Mouse (Mus musculus): ENCODE results near the gene C130074G19Rik.

C130074G19Rik gene

DNA sequence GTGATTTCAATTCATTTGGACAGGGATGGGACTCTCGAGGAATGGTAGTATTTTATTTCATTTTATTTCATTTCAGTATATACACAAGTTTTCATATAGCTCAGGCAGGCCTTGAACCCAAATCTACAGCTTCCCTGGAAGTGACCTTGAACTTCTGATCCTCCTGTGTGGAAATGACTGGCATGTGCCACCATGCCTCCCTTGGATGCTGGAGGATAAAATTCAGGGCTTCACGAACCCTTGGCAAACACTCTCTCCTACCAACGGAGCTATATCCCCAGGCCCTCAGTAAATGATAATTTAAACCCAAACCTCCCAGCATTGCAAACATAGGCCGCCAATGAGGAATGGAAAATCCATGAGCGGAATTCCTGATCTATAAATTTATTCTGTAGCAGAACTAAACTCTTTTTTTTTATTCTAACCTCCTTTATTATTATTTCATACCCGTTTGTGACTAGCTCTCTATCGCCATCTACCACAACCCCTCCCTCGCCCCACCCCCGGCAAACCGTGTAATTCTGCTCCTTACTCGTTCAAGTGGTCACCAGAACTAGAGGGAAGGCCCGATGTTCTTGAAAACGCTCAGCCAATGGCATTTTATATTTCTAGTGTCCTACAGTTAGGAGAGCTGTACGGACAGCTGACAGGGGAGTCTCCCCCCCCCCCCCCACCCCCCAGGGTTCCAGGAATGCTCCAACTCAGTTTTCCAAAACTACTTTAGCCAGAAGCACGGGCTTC, 38.5 kb downstream of the C130074G19Rik start:
- DNase-seq (ENCODE audit: low read depth): no peak

GRCm38 (mm10) chr1:184837649-184838048, 45.4 kb downstream of the C130074G19Rik start:
- no peak for DNase-seq (ENCODE audit: low read depth)

DNA sequence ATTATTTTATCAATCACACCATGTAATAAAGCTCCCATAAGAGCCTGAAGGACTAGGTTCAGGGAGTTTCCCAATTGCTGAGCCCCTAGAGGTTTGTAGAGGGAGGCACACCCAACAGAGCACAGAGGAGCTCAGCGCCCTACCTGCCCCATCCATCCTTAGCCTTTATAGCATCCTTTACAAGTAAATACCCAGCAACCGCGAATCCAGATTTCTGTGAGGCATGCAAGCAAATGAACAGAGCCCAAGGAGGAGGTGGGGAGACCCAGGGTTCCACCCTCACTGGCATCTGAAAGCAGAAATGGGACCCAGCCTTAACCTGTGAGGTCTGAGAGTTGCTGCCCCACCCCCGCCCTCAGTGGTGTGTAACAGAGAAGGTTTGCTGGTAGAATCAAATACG, 46.7 kb downstream of the C130074G19Rik start:
- no peak for DNase-seq (ENCODE audit: low read depth)

DNA sequence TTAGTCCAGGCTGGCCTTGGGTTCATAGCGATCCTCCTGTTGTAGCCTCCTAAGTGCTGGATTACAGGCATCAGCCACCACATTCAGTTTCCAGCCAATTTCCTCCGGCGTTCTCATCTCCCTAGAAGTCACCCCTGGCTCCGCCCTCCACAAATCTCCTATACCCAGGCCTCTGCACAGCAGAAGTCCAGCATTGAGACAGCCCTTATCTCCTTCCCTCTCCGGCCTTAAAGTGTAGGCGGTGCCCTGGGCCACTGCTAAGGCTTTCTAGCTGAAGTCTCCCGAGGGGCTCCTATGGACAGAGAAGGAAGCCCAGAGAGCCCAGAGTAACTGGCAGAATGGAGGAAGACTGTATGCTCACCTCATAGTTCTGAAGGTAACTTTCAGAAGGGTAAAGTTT, 49.5 kb downstream of the C130074G19Rik start:
- no peak for DNase-seq (ENCODE audit: low read depth)

GRCm38 (mm10) chr1:184832211-184832610, 50.8 kb downstream of the C130074G19Rik start:
- DNase-seq (ENCODE audit: low read depth): no peak

DNA sequence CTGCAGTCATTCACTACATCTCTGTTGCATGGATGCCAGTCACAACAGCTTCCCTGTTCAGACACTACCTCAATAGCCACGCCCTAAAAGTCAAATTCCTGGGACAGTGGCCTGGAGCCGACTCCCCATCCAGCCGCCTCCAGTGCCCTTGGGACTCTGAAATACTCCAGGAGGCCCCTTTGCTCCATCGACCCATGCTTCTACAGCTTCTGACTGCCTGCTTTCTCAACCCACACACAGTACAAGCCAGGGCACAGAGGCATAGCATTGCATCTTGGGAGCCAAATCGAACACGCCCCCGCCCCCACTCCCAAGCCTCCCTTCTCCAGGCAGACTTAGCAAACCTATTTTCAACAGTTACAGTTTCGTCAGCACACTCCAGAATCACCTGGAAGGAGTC, 53.1 kb downstream of the C130074G19Rik start:
- no peak for DNase-seq (ENCODE audit: low read depth)

DNA sequence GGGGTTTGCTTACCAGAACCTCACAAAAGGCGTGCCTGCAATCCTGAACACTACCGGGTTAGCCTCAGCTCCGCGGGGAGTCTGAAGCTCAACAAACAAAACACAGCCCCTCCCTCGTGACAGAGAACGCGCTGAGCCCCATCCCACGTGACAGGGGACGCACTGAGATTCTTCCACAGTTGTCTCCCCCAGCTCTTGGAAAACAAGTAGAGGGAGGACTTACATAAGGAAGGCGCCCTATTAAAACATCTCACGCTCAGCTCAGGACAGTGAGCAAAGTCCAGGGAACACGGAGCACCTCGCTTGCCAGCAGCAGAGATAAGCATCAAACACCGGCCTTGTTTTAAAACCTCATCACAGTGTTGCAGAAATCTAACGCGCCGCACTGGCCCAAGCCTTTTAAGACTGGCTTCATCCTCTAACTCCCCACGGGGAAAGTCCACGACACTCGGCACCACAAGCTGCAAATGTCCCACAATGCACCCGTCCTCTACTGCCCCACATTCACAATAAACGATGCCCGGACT, 55.8 kb downstream of the C130074G19Rik start:
- no peak for DNase-seq (ENCODE audit: low read depth)

DNA sequence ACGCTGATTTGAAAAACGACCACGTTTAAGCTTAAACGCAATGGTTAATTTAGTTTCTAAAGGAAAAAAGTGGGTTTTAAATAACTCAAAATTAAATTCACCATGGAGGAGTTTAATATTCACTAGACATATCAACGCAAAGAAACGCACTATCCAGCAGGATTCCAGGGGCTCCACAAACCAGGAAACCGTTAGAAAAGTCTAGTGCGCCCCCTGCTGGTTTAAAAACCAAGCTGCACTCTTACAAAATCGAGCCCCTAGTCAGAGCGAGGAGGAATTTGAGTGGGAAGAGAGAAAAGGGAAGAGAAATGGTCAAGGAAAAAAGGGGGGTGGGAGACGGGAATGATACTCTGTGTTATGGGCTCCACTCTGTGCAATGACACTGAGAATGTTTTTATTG, 57.9 kb downstream of the C130074G19Rik start:
- DNase-seq (ENCODE audit: low read depth): no peak

GRCm38 (mm10) chr1:184824439-184824851, 58.6 kb downstream of the C130074G19Rik start:
- DNase-seq (ENCODE audit: low read depth): peak; percentile 70

GRCm38 (mm10) chr1:184822678-184823077, 60.3 kb downstream of the C130074G19Rik start:
- no peak for DNase-seq (ENCODE audit: low read depth)
